Comparison of ENCODE assay signal across 19 mouse cellular contexts in the genomic region with DNA sequence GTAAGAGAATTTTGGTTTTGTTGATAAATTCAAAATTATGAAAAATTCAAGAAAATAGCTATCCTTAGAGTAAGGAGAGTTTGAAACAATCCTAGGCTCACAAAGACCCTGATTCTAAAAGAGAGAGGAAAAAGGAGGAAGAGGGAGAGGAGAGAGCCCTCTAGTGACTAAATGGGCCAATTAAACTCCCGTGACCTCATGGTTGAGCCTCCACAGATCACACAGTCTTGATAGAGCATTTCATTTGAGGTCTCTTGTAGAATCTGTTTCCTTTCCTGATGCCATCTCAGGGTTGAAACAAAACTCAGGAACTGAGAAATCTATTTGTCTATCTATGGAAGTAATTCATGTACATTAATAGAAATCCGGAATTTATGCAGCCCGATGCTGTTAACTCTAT.
DNase-seq lines count a peak whose midpoint lies in the region; ATAC-seq and TF ChIP-seq lines count a peak whose summit lies in the region.
"Had no signal": no experiment of that assay in that cellular context is flagged by ENCODE, and none has a peak within 500 bp of the region (broad histone marks: within the 10 kb centered on the region; RNA-seq: fewer than 3 reads in every experiment).

No protein-coding gene starts in this region.

- no peak for ATAC-seq in kidney, postnatal 0 days (replicated peaks; ENCODE audit: low FRiP score, low read depth)
- no peak for ATAC-seq in kidney, embryonic 14.5 days (ENCODE audit: low FRiP score, low TSS enrichment)
- ATAC-seq in erythroblast, adult 5-6 weeks (replicated peaks; ENCODE audit: low FRiP score, poor library complexity, severe bottlenecking): no peak
- ATAC-seq: forebrain, embryonic 13.5 days; intestine, postnatal 0 days had no signal

- no peak overlapping the region for H3K4me2 ChIP-seq in kidney, postnatal 0 days (ENCODE audit: low read length)
- no peak overlapping the region for H3K4me2 ChIP-seq in kidney, embryonic 14.5 days (replicated peaks; ENCODE audit: low read depth, low read length)
- H3K4me2 ChIP-seq: embryonic facial prominence, embryonic 12.5 days; forebrain, embryonic 13.5 days; limb, embryonic 12.5 days had no signal

- no peak overlapping the region for H3K27ac ChIP-seq in kidney, postnatal 0 days
- no peak overlapping the region for H3K27ac ChIP-seq in kidney, embryonic 14.5 days (ENCODE audit: low read depth, low read length)
- H3K27ac ChIP-seq in cerebellum, adult 2 months (ENCODE audit: insufficient read depth, low read length): no peak overlapping the region
- H3K27ac ChIP-seq: embryonic facial prominence, embryonic 12.5 days; forebrain, embryonic 13.5 days; heart, embryonic 10.5 days; limb, embryonic 12.5 days had no signal

- H3K9me3 ChIP-seq in kidney, postnatal 0 days (replicated peaks; ENCODE audit: low read length): no peaks in the 10 kb centered on the region
- no peaks in the 10 kb centered on the region for H3K9me3 ChIP-seq in kidney, embryonic 14.5 days (ENCODE audit: control insufficient read depth, low read length)
- H3K9me3 ChIP-seq: embryonic facial prominence, embryonic 12.5 days; forebrain, embryonic 13.5 days; heart, embryonic 10.5 days; limb, embryonic 12.5 days had no signal

- no peak overlapping the region for H3K9ac ChIP-seq in kidney, postnatal 0 days (ENCODE audit: low read depth, low read length)
- H3K9ac ChIP-seq in kidney, embryonic 14.5 days (ENCODE audit: low read depth, low read length): no peak overlapping the region
- H3K9ac ChIP-seq: embryonic facial prominence, embryonic 12.5 days; forebrain, embryonic 13.5 days; limb, embryonic 12.5 days had no signal

- H3K27me3 ChIP-seq in kidney, postnatal 0 days (ENCODE audit: insufficient read depth, low read length): no peaks in the 10 kb centered on the region
- H3K27me3 ChIP-seq in kidney, embryonic 14.5 days (ENCODE audit: control insufficient read depth, insufficient read depth, low read length): no peaks in the 10 kb centered on the region
- no peaks in the 10 kb centered on the region for H3K27me3 ChIP-seq in cerebellum, adult 2 months (ENCODE audit: control insufficient read depth, insufficient read depth, low read length)

- no peak overlapping the region for H3K4me3 ChIP-seq in kidney, postnatal 0 days (replicated peaks; ENCODE audit: low read depth, low read length)
- no peak overlapping the region for H3K4me3 ChIP-seq in kidney, embryonic 14.5 days (ENCODE audit: low read length)
- no peak overlapping the region for H3K4me3 ChIP-seq in cerebellum, adult 2 months (replicated peaks; ENCODE audit: insufficient read depth, low read depth, low read length)
- H3K4me3 ChIP-seq: embryonic facial prominence, embryonic 12.5 days; forebrain, embryonic 13.5 days; heart, embryonic 10.5 days; limb, embryonic 12.5 days had no signal

- peak; percentile 32 for DNase-seq in kidney, postnatal 0 days (ENCODE audit: low spot score)
- peak; percentile 20 for DNase-seq in retina, postnatal 1 day
- no peak for DNase-seq in retina, embryonic 14.5 days (ENCODE audit: low spot score)
- peak; percentile 24 for DNase-seq in brain, embryonic 14.5 days (ENCODE audit: low read depth)
- no peak for DNase-seq in cerebellum, adult 2 months
- DNase-seq: adrenal gland, postnatal 36 days; cerebellum, adult 11-12 months; kidney, postnatal 4 days; lung, adult 2 months; right cerebral cortex, postnatal 4 days; thymus, postnatal 25 days had no signal

- no peaks in the 10 kb centered on the region for H3K36me3 ChIP-seq in kidney, postnatal 0 days (ENCODE audit: insufficient read depth, low read length)
- no peaks in the 10 kb centered on the region for H3K36me3 ChIP-seq in kidney, embryonic 14.5 days (ENCODE audit: control insufficient read depth, insufficient read depth, low read length)
- H3K36me3 ChIP-seq: embryonic facial prominence, embryonic 12.5 days; G1E; heart, embryonic 10.5 days; limb, embryonic 12.5 days had no signal

- TF ChIP-seq POLR2A in brain, embryonic 14.5 days (IDR thresholded peaks at IDR 0.05; ENCODE audit: borderline replicate concordance, extremely low read depth, insufficient read depth, insufficient read length, poor library complexity, severe bottlenecking): no peak
- no peak for TF ChIP-seq POLR2A in cerebellum, adult 2 months (IDR thresholded peaks at IDR 0.05; ENCODE audit: borderline replicate concordance, insufficient read depth, low read length)

- no peaks in the 10 kb centered on the region for H3K4me1 ChIP-seq in kidney, postnatal 0 days (replicated peaks; ENCODE audit: insufficient read depth, low read length)
- H3K4me1 ChIP-seq in kidney, embryonic 14.5 days (ENCODE audit: control insufficient read depth, insufficient read depth, low read length): no peaks in the 10 kb centered on the region
- H3K4me1 ChIP-seq in cerebellum, adult 2 months (ENCODE audit: control insufficient read depth, insufficient read depth, low read length): no peaks in the 10 kb centered on the region
- H3K4me1 ChIP-seq: embryonic facial prominence, embryonic 12.5 days; forebrain, embryonic 13.5 days; heart, embryonic 10.5 days; limb, embryonic 12.5 days had no signal

- 67% methylated on average over 3 of the region's 3 CpGs for WGBS in kidney, postnatal 0 days
- WGBS in kidney, embryonic 14.5 days: 70% methylated on average over 3 of the region's 3 CpGs
- 75% methylated on average over 3 of the region's 3 CpGs for WGBS in cerebellum, adult 2 months

- TF ChIP-seq CTCF in kidney, postnatal 0 days (IDR thresholded peaks at IDR 0.05; ENCODE audit: low read depth): peak; percentile 52
- peak; percentile 36; the same call in 1 of the 2 replicates for TF ChIP-seq CTCF in brain, embryonic 14.5 days (IDR thresholded peaks at IDR 0.05; ENCODE audit: borderline replicate concordance, extremely low read depth, insufficient read depth, insufficient read length)
- TF ChIP-seq CTCF in cerebellum, adult 2 months (IDR thresholded peaks at IDR 0.05; ENCODE audit: borderline replicate concordance, insufficient read depth, low read depth, low read length): no peak

Comparison
In these comparisons a context has a peak if more than half of its experiments do, and no peak if none do; other contexts are left out.
1. DNase-seq: peak in kidney, postnatal 0 days (single experiment), retina, postnatal 1 day (single experiment) and brain, embryonic 14.5 days (single experiment); none in retina, embryonic 14.5 days (single experiment) and cerebellum, adult 2 months (0 of 2).